Mouse (Mus musculus) hindbrain, postnatal 0 days (tissue): ENCODE data around the gene Fcnb. TPM values are rescaled to one million over a fixed set of nuclear protein-coding genes. Genes with fewer than 3 reads are reported as not detected.

Source experiments
- ATAC-seq: fragments of 200-750 bp; cut with Nextera tagmentation; 2 replicates; pipeline ENCODE4 v1.8.0; 2017; ENCODE audit warnings: mild to moderate bottlenecking, moderate TSS enrichment, moderate library complexity
- DNase-seq: peaks from one replicate; pipeline ENCODE4 v3.0.0-alpha.2; 2015; ENCODE audit warnings: low spot score
- H3K27ac ChIP-seq: fragments of 300-500 bp; sonication (generic); 2 replicates; pipeline ENCODE4 v1.5.1; 2014; ENCODE audit warnings: mild to moderate bottlenecking
- H3K27me3 ChIP-seq: fragments of 300-500 bp; sonication (generic); 2 replicates; pipeline ENCODE4 v1.6.1; 2014; ENCODE audit warnings: low read length, mixed read lengths; ENCODE audit not compliant: insufficient read depth
- H3K36me3 ChIP-seq: fragments of 300-500 bp; sonication (generic); 2 replicates; pipeline ENCODE4 v1.6.1; 2014; ENCODE audit warnings: low read length, mixed read lengths; ENCODE audit not compliant: insufficient read depth
- H3K4me1 ChIP-seq: fragments of 300-500 bp; sonication (generic); 2 replicates; pipeline ENCODE4 v1.6.1; 2014; ENCODE audit warnings: antibody characterized with exemption, low read length, mixed read lengths; ENCODE audit not compliant: insufficient read depth
- H3K4me2 ChIP-seq: fragments of 300-500 bp; sonication (generic); 2 replicates; pipeline ENCODE4 v1.6.1; 2014; ENCODE audit warnings: low read depth, mild to moderate bottlenecking, low read length, moderate library complexity, mixed read lengths
- H3K4me3 ChIP-seq: fragments of 300-500 bp; sonication (generic); 2 replicates; pipeline ENCODE4 v1.5.1; 2014; ENCODE audit warnings: low read length
- H3K9ac ChIP-seq: fragments of 300-500 bp; sonication (generic); replicated peaks from 2 replicates; pipeline ENCODE4 v1.6.1; 2014; ENCODE audit warnings: mild to moderate bottlenecking, low read length, moderate library complexity, mixed read lengths
- H3K9me3 ChIP-seq: fragments of 300-500 bp; sonication (generic); 2 replicates; pipeline ENCODE4 v1.6.1; 2016; ENCODE audit warnings: low read length, mixed read lengths
- CTCF ChIP-seq: IDR thresholded peaks from 2 replicates; pipeline ENCODE4 v1.5.1; 2016; ENCODE audit warnings: antibody characterized with exemption, control low read depth, low read depth
- WGBS: fragments of 180-500 bp; shearing (Covaris S2); extraction: QIAGEN DNeasy Blood & Tissue Kit; methylation state at CpG from one replicate; pipeline ENCODE4 v1.1.7; 2014; 5-methylcytosine and 5-hydroxymethylcytosine counted together
- polyA plus RNA-seq: library from polyadenylated mRNA; unstranded; fragments of >200 nt; fragmentation: Nextera tagmentation; extraction: Ambion mirVana; gene quantifications from 2 replicates; pipeline ENCODE4 v1.2.1, GENCODE M21; 2015
- total RNA-seq: library from RNA; depleted of rRNA; stranded (reverse); fragments of >200 nt; gene quantifications from 2 replicates; pipeline ENCODE4 v1.2.3, GENCODE M21; 2014

Gene Fcnb
- total and polyA plus RNA-seq, 2 experiments from 2014 or later = not detected

DNA sequence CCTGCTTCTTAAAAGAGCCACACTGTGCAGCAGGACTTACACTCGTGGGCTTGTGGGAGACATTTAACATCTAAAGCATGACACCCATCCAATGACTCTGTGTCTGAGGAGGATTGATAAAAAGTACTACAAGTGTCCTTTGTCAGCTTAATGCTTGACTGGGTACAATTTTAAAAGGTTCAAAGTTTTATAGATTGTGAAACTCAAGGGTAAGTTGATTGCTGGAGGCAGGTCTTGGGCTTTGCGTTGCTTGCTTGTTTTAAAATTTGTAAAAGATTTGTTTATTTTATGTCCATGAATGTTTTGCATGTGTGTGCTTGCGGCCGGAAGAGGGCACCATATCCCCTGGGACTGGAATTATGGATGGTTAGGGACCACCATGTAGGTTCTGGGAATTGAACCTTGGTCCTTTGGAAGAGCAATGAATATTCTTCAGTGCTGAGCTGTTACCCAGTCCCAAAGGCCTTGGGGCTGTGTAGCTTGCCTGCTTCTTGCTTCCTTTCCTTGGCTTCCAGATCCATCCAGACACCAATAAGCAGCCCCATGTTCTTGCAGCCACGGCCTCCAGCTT lies 19.5 kb downstream of the Fcnb start:
- Histone ChIP-seq H3K4me1 (peaks cover 7% of the 10 kb centered on the region), H3K4me3 (no peak overlapping the region), H3K27ac (no peak overlapping the region), H3K9ac (no peak overlapping the region), H3K4me2 (no peak overlapping the region), H3K36me3 (no peaks in the 10 kb centered on the region), H3K27me3 (no peaks in the 10 kb centered on the region), H3K9me3 (no peaks in the 10 kb centered on the region)
- 95% methylated on average over 5 of the region's 5 CpGs for WGBS
- TF ChIP-seq CTCF = no peak
- no peak for DNase-seq
- ATAC-seq = no peak

DNA sequence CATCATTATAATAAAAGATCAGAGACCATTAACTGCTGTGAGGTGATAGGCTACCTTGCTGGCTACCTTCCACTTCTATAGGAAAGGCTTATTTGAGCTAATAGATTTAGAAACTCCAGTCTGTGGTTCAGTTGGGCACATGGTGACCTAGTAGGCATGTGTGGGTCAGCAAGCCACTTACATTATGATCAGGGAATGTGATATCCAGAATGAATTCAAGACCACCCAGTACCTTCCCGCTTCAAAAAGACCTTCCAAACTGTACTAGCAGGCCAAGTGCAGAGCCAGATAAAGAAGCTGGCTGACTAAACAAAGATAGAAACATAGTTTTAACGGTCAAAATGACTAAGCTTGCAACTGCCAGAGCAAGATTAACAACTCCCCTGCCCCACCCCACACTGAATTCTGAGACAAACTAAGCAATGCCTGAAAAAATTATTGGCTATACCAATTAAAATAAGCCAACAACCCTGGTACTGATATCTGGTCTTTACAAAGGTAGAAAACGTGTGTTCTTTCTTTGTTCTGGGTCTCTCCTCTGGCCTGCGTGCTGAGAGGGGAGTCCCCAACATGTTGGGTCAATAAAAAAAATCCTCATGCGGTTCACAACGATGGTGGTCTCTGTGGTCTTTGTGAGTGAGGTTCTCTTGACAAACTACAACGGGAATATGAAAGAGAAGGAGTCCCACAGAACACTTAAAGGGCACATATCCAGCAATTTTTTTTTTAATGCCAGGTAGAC lies 20.2 kb downstream of the Fcnb start:
- H3K27me3 ChIP-seq = no peaks in the 10 kb centered on the region
- H3K4me1 ChIP-seq = peaks cover 7% of the 10 kb centered on the region
- no peak overlapping the region for H3K4me3 ChIP-seq
- DNase-seq (no peak), ATAC-seq (no peak)
- no peak overlapping the region for H3K9ac ChIP-seq
- no peaks in the 10 kb centered on the region for H3K36me3 ChIP-seq
- no peak for TF ChIP-seq CTCF
- WGBS = 80% methylated on average over 7 of the region's 7 CpGs
- H3K4me2 ChIP-seq = no peak overlapping the region
- H3K9me3 ChIP-seq = no peaks in the 10 kb centered on the region
- H3K27ac ChIP-seq = no peak overlapping the region

- no peak overlapping the region for H3K27ac ChIP-seq
- no peak overlapping the region for H3K9ac ChIP-seq
- DNase-seq (no peak), ATAC-seq (no peak)
- H3K36me3 ChIP-seq = no peaks in the 10 kb centered on the region
- H3K27me3 ChIP-seq = no peaks in the 10 kb centered on the region
- no peak for TF ChIP-seq CTCF
- H3K4me1 ChIP-seq = peaks cover 6% of the 10 kb centered on the region
- no peak overlapping the region for H3K4me2 ChIP-seq
- 88% methylated on average over 4 of the region's 4 CpGs for WGBS
- no peaks in the 10 kb centered on the region for H3K9me3 ChIP-seq
- no peak overlapping the region for H3K4me3 ChIP-seq
These were observed 20.9 kb downstream of the Fcnb start for GRCm38 (mm10) chr2:28063711-28064338.

- Histone ChIP-seq H3K27ac (no peak overlapping the region), H3K9me3 (no peaks in the 10 kb centered on the region), H3K36me3 (no peaks in the 10 kb centered on the region), H3K9ac (no peak overlapping the region), H3K27me3 (no peaks in the 10 kb centered on the region), H3K4me2 (no peak overlapping the region), H3K4me1 (no peaks in the 10 kb centered on the region), H3K4me3 (no peak overlapping the region)
- DNase-seq = no peak
- no peak for ATAC-seq
- TF ChIP-seq CTCF = no peak
- WGBS = 100% methylated on average over 1 of the region's 1 CpGs
These were observed 24.8 kb downstream of the Fcnb start for GRCm38 (mm10) chr2:28059922-28060321.

- H3K27me3 ChIP-seq = no peaks in the 10 kb centered on the region
These were observed 37.6 kb downstream of the Fcnb start for GRCm38 (mm10) chr2:28047092-28047491.

GRCm38 (mm10) chr2:28046311-28046710 lies 38.4 kb downstream of the Fcnb start:
- H3K27me3 ChIP-seq = no peaks in the 10 kb centered on the region
- TF ChIP-seq CTCF = no peak
- WGBS = 76% methylated on average over 6 of the region's 6 CpGs
- H3K9ac ChIP-seq = no peak overlapping the region
- H3K9me3 ChIP-seq = no peaks in the 10 kb centered on the region
- no peak overlapping the region for H3K27ac ChIP-seq
- H3K4me3 ChIP-seq = no peak overlapping the region
- no peaks in the 10 kb centered on the region for H3K4me1 ChIP-seq
- no peak overlapping the region for H3K4me2 ChIP-seq
- H3K36me3 ChIP-seq = no peaks in the 10 kb centered on the region
- DNase-seq = no peak
- no peak for ATAC-seq

More at GRCm38 (mm10) chr2:28047092-28047491, 37.6 kb downstream of the Fcnb start:
- H3K4me3 ChIP-seq = no peak overlapping the region
- WGBS = 80% methylated on average over 7 of the region's 7 CpGs
- H3K9me3 ChIP-seq = no peaks in the 10 kb centered on the region
- TF ChIP-seq CTCF = no peak
- no peak overlapping the region for H3K27ac ChIP-seq
- H3K4me1 ChIP-seq = no peaks in the 10 kb centered on the region
- H3K9ac ChIP-seq = no peak overlapping the region
- DNase-seq (no peak), ATAC-seq (no peak)
- no peak overlapping the region for H3K4me2 ChIP-seq
- no peaks in the 10 kb centered on the region for H3K36me3 ChIP-seq
